Mouse (Mus musculus) inflammation-experienced regulatory T-cells, adult 6 months (primary cell): ENCODE measurements around the gene Nodal. TPM values are rescaled to one million over a fixed set of nuclear protein-coding genes. Genes with fewer than 3 reads are reported as not detected.
"Not testable (repeated sequence)": the region's sequence is repeated elsewhere in the genome, so short reads cannot be mapped to it uniquely, and the experiment has no call there.

ENCODE experiments used
- ATAC-seq: one replicate; pipeline ENCODE4 v1.8.0; 2017
- polyA plus RNA-seq, 3 experiments: library from polyadenylated mRNA; unstranded; fragments of 100-300 nt; shearing (Covaris generic); gene quantifications; one replicate each; pipeline ENCODE4 v1.2.1; 2017

Gene Nodal
- polyA plus RNA-seq, 3 experiments from 2014 or later: 0.21 to 0.45 TPM; not detected in 1

DNA sequence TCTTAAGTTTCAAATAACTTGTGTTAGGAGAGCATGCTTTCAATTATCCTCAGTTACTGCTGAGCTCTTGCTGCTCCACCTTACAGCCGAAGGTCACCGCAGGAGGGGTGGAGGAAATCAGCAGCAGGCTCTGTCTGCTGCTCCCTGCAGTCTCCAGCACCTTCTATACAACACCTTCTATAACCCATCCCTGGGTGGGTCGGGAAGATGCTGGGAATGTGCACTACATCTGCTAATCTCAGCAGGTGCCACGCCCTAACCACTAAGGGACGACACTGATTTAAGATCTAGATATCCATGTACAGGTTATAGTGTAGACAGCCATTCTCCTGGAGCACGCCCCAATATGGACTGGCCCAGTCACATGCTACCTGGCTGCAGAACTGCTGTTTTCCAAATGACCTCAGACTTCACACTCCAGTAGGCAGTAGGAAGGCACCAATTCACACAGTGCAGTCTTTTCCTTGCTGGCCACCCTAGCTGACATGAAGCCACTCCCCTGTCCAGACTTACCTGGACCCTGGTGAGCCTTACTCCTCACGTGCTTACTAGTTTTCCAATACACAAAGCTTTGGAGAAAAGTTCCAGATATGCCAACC is 22.5 kb downstream of the Nodal start:
- no peak for ATAC-seq

GRCm38 (mm10) chr10:61443456-61443855 is 25.7 kb downstream of the Nodal start:
- ATAC-seq: no peak

GRCm38 (mm10) chr10:61443876-61444275 is 26.1 kb downstream of the Nodal start:
- no peak for ATAC-seq

DNA sequence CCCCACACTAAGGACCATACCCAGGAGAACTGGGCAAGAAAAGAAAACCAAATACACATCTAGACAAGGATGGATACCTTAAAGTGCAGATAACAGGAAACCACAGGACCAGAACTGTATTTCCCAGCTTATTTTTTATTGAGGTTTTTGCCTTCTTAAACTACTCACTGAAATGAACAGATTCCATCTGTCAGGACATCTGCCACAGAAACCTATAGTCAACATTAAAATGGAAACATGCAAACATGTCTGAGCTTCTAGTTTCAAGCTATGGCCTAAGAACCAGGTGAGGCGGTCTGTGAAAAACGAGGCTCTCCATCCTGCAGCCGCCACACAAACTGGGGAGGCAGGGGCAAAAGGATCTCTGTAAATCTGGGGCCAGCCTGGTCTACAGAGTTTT is 27.2 kb downstream of the Nodal start:
- no peak for ATAC-seq

- ATAC-seq: no peak
Measured at GRCm38 (mm10) chr10:61447581-61448353, 30.0 kb downstream of the Nodal start.

DNA sequence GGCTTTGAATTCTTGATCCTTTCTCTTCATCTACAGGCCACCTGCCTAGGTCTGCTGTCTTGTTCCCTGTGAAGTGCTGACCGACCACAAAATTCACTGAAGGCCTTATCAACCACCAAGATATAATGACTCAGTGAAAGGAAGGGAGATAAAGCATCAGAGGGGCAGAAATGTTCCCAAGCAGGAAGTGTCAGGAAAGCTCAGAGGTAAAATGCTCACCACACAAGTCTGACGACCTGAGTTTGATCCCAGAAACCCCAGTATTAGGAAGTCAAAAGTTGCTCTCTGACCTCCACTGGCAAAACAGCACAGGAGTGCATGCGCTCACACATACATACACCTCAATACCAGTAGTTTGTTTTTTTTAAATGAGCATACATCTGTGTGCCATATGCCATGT is 31.1 kb downstream of the Nodal start:
- ATAC-seq: no peak

DNA sequence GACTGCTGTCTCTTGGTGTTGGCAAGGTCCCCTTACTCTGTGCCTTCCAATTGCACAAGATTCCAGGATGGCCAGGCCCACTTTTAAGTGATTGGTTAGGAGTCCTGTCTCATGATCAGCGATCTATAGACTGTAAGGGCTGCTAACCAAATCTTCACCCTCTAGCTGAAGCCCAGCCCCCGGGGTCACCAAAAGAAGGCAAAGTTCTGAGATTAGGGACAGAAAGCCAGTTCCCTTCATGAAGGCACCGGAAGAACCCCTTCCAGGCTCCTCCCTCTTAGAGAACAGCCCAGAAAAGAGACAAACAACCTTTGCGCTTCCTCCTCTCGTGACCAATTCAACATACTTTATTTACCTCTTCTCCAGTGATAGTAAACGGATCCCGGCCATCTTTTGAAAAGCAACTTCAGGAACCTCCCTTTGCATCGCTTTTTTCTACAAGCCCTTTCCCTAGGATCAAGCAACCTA is 33.7 kb downstream of the Nodal start:
- ATAC-seq: peak; percentile 68

DNA sequence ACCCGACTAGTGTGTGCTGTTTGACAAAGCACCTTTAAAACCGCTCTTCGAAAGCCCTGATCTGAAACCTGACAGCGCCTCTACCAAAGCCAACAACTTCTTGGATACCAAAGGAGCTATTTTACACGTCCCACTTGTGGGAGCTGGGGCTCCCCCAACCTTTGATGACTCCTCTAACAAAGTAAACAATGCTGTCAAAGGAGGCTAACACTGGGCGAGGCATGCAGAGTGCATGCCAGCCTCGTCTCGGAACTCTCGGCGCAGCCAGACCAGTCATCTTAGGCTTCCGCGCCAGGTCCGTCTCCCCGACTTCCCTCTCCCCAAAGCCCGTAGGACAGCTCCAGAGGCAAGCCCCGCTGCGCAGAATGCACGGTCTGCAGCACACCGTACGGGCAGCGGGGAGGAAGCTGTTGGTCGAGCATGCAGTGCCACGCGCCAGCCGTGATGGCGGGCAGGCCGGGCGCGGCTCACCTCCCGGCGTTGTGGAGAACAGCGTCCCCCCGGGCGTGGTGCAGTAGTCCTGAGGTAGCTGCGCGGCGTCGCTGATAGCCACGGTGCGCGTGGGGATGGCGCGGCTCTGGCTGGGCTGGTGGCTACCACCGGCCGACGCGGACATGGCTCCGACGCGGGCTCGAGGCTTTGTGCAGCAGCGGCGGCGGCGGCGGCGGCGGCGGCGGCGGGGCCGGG is 34.3 kb downstream of the Nodal start:
- peak; percentile 6 for ATAC-seq

DNA sequence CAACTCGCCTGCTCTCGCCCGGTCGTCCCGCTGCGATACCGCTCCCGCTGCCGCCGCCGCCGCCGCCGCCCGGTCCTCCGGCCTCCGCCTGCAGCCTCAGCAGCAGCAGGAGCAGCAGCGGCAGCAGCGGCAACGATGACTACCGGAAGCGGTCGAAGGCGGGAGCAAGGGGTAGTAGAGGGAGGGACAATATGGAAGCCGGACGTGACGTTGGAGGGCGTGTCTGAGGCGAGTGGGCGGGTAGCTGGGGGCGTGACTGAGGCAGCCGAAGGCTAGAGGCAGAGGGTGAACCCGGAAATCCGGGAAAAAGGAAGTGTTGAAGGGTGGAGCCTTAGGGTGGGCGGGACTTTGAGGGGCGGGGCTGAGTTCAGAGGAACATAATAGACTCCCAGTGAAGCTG is 34.9 kb downstream of the Nodal start, which contains the start of gene Eif4ebp2:
TSS of gene Eif4ebp2 (minus strand) at position 17 of the 400 bp plus-strand sequence.
- peak; percentile 92 for ATAC-seq

- not testable (repeated sequence) for ATAC-seq
Measured at GRCm38 (mm10) chr10:61453171-61453570, 35.4 kb downstream of the Nodal start.

DNA sequence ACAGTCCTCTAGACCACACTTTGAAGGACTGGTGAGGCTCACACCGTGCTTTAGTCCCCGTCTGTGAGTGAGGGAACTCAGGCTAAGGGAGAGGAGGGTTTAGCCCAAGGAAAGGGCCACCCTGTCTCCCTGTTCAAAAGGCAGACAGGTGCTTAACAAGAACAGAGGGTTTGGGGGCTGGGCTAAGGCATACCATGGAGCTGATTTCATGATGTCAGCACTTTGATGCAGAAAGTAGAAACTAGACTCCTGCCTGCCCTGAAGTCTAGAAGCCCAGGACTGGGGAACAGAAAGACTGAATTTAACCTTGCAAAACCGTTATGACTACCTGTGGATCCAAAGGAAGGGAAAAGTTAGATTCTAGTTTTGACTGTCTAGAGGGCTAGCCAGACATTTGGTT is 39.4 kb downstream of the Nodal start:
- no peak for ATAC-seq

DNA sequence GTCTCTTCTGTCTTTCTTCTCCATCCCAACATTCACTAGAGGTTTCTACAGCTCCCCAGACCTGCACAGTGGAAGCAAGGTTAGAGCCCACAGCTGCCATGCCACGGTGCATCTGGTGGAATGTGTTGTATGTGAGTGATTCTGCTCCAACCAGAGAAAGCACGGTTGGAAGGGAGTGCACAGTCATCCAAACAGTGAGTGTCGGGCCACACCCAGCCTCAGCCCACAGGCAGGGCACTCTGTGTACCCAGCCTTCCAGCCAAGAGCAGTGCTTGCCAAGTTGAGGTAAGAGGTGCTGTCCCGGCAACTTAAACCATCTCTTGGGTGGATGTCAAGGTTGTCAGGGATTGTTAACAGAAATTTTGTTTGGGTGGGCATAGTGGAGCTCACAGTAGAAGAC is 47.2 kb downstream of the Nodal start:
- no peak for ATAC-seq

- peak; percentile 37 for ATAC-seq
Measured at GRCm38 (mm10) chr10:61466242-61466641, 48.5 kb downstream of the Nodal start.

GRCm38 (mm10) chr10:61466873-61467272 is 49.1 kb downstream of the Nodal start:
- ATAC-seq: peak; percentile 35

DNA sequence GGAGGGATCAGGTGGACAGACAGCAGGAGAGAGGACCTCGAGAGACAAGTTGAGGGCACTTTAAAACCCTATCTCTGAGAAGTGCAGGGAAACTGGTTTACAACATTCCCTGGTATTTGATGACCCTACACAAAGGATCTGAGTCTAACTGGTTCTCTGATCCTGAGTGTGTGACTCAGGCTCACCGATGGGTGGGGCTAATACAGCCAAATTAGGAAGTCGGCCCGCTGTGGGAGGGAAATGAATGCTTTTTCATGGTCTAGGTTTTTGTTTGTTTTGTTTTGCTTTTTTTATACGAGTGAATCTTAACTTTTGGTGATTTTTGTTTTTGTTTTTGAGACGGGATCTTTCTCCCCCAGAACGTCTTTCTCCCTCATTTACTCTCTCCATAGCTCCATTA is 51.1 kb downstream of the Nodal start:
- no peak for ATAC-seq

- no peak for ATAC-seq
Measured at GRCm38 (mm10) chr10:61473640-61474039, 55.9 kb downstream of the Nodal start.

DNA sequence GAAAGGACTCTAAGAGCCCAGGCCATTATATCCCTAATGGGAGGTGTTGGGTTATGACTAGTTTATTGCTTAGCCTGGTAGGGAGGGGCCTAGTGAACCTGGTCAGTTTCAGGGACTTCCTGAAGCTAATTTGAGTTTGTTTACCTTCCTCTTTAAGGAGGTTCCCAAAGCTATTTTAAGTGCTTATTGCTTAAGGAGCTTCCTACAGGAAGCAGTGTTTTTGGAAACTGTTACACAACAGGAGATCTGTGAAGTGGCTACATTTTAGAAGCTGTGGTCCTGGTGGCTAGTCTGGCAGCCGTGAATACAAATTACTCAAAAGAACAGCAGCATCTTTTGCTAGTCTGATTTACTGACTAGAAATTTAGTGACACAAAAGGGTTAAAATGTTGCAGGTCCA is 56.6 kb downstream of the Nodal start:
- no peak for ATAC-seq

Other genes starting within 250 kb of the Nodal start
- gene Tbata, start 246.0 kb upstream of the Nodal start, polyA plus RNA-seq: not detected
- not detected for gene Adamts14, start 144.5 kb upstream of the Nodal start, polyA plus RNA-seq
- gene Prf1, start 120.1 kb upstream of the Nodal start, polyA plus RNA-seq: 10 to 100 TPM in 1 of 3 experiments, 1 to 10 TPM in 2; 5.3 to 31.6 (median 6.0) TPM
- 1 to 10 TPM in 1 of 3 experiments, not detected in 2; 1.0 TPM for gene Pald1, start 34.4 kb upstream of the Nodal start, polyA plus RNA-seq
- gene Eif4ebp2, start 34.7 kb downstream of the Nodal start, polyA plus RNA-seq: 10 to 100 TPM; 19.5 to 27.5 (median 24.2) TPM
- 1 to 10 TPM; 5.4 to 6.0 (median 5.8) TPM for gene Lrrc20, start 57.8 kb downstream of the Nodal start, polyA plus RNA-seq
- gene Npffr1, start 177.5 kb downstream of the Nodal start, polyA plus RNA-seq: not detected
- 10 to 100 TPM; 67.4 to 78.8 (median 68.4) TPM for gene Ppa1, start 230.6 kb downstream of the Nodal start, polyA plus RNA-seq